Mouse (Mus musculus): ENCODE measurements around the gene Grip1. TPM values are rescaled to one million over a fixed set of nuclear protein-coding genes. Genes with fewer than 3 reads are reported as not detected.
"Not testable (repeated sequence)": the region's sequence is repeated elsewhere in the genome, so short reads cannot be mapped to it uniquely, and the experiment has no call there.

Grip1 gene
- total RNA-seq, 2 experiments from 2014 or later = 27.6 to 28.9 TPM

GRCm38 (mm10) chr10:120092548-120092947 is 638.9 kb downstream of the Grip1 start:
- H3K27ac ChIP-seq = no peak overlapping the region
- TF ChIP-seq CTCF (conservative IDR thresholded peaks at IDR 0.05) = peak; percentile 31; the same call in 1 of the 2 replicates
- no peak overlapping the region for H3K4me3 ChIP-seq
- DNase-seq (ENCODE audit: low spot score in 2 of 2) = no peak

GRCm38 (mm10) chr10:120095136-120095535 is 641.5 kb downstream of the Grip1 start:
- no peak for TF ChIP-seq CTCF (conservative IDR thresholded peaks at IDR 0.05)
- no peak overlapping the region for H3K27ac ChIP-seq
- no peak overlapping the region for H3K4me3 ChIP-seq
- no peak for DNase-seq (ENCODE audit: low spot score in 2 of 2)

- Histone ChIP-seq H3K27ac (no peak overlapping the region), H3K4me3 (no peak overlapping the region)
- TF ChIP-seq CTCF (conservative IDR thresholded peaks at IDR 0.05) = no peak
- no peak for DNase-seq (ENCODE audit: low spot score in 2 of 2)
These were observed 642.1 kb downstream of the Grip1 start for GRCm38 (mm10) chr10:120095716-120096115.

- TF ChIP-seq CTCF (conservative IDR thresholded peaks at IDR 0.05) = no peak
- Histone ChIP-seq H3K4me3 (no peak overlapping the region), H3K27ac (no peak overlapping the region)
- DNase-seq (ENCODE audit: low spot score in 2 of 2) = no peak
These were observed 643.9 kb downstream of the Grip1 start for GRCm38 (mm10) chr10:120097564-120097963.

GRCm38 (mm10) chr10:120100806-120101205 is 647.2 kb downstream of the Grip1 start:
- Histone ChIP-seq H3K27ac (no peak overlapping the region), H3K4me3 (no peak overlapping the region)
- DNase-seq (ENCODE audit: low spot score in 2 of 2) = no peak
- no peak for TF ChIP-seq CTCF (conservative IDR thresholded peaks at IDR 0.05)

- Histone ChIP-seq H3K27ac (no peak overlapping the region), H3K4me3 (peak overlapping the region; percentile 87)
- DNase-seq (ENCODE audit: low spot score in 2 of 2) = no peak
- peak; percentile 49 for TF ChIP-seq CTCF (conservative IDR thresholded peaks at IDR 0.05)
These were observed 658.2 kb downstream of the Grip1 start for GRCm38 (mm10) chr10:120111691-120112319.

GRCm38 (mm10) chr10:120112507-120113396 is 659.1 kb downstream of the Grip1 start, which contains the start of gene Helb:
Gene Helb (minus strand): TSS chr10:120112987.
- DNase-seq (ENCODE audit: low spot score in 2 of 2) = peak; percentile 93 to 97
- peak within 1 kb of the TSS; percentile 82 for H3K27ac ChIP-seq
- TF ChIP-seq CTCF (conservative IDR thresholded peaks at IDR 0.05) = no peak

GRCm38 (mm10) chr10:120113482-120113881 is 659.9 kb downstream of the Grip1 start:
- peak overlapping the region; percentile 82; the same call in 1 of the 2 replicates for H3K27ac ChIP-seq
- not testable (repeated sequence) for DNase-seq (ENCODE audit: low spot score in 2 of 2)
- H3K4me3 ChIP-seq = peak overlapping the region; percentile 87

More at GRCm38 (mm10) chr10:120112507-120113396, 659.1 kb downstream of the Grip1 start, which contains the start of gene Helb:
- H3K4me3 ChIP-seq = peak within 1 kb of the TSS; percentile 87

GRCm38 (mm10) chr10:120113980-120114379 is 660.4 kb downstream of the Grip1 start:
- no peak overlapping the region for H3K27ac ChIP-seq
- no peak for TF ChIP-seq CTCF (conservative IDR thresholded peaks at IDR 0.05)

GRCm38 (mm10) chr10:120114493-120114892 is 660.9 kb downstream of the Grip1 start:
- Histone ChIP-seq H3K27ac (no peak overlapping the region), H3K4me3 (no peak overlapping the region)
- no peak for DNase-seq (ENCODE audit: low spot score in 2 of 2)
- no peak for TF ChIP-seq CTCF (conservative IDR thresholded peaks at IDR 0.05)

More at GRCm38 (mm10) chr10:120113980-120114379, 660.4 kb downstream of the Grip1 start:
- DNase-seq (ENCODE audit: low spot score in 2 of 2) = no peak
- no peak overlapping the region for H3K4me3 ChIP-seq

GRCm38 (mm10) chr10:120115249-120115648 is 661.6 kb downstream of the Grip1 start:
- no peak for TF ChIP-seq CTCF (conservative IDR thresholded peaks at IDR 0.05)

GRCm38 (mm10) chr10:120123721-120124120 is 670.1 kb downstream of the Grip1 start:
- DNase-seq (ENCODE audit: low spot score in 2 of 2) = no peak
- Histone ChIP-seq H3K4me3 (no peak overlapping the region), H3K27ac (no peak overlapping the region)
- peak; percentile 43 for TF ChIP-seq CTCF (conservative IDR thresholded peaks at IDR 0.05)

More at GRCm38 (mm10) chr10:120115249-120115648, 661.6 kb downstream of the Grip1 start:
- no peak for DNase-seq (ENCODE audit: low spot score in 2 of 2)
- Histone ChIP-seq H3K4me3 (no peak overlapping the region), H3K27ac (no peak overlapping the region)

- peak; percentile 85 to 93 for DNase-seq (ENCODE audit: low spot score in 2 of 2)
- Histone ChIP-seq H3K4me3 (no peak overlapping the region), H3K27ac (no peak overlapping the region)
- TF ChIP-seq CTCF (conservative IDR thresholded peaks at IDR 0.05) = peak; percentile 86
These were observed 671.3 kb downstream of the Grip1 start for GRCm38 (mm10) chr10:120124801-120125464.

All from layer of hippocampus, adult 2 months (tissue).